ENCODE assay signal across 26 mouse cellular contexts in the genomic region with DNA sequence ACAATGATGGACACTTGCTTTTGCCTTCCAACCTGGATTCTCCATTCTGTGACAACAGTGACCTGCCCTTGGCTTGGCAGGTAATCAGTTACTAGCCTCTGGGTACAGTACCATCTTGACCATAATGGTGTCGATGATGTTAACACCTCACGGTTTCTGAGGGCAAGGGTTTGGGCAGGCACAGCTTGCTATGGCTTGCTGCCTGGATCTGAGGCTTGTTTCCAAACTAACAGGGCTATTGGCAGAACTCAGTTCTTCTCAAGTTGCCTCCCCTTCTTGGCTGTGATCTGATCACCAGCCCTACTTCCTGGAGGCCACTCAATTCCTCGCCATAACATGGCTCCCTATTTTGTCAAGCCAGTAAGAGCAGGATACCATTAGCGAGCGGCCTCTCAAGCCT.
DNase-seq lines count a peak whose midpoint lies in the region; ATAC-seq and TF ChIP-seq lines count a peak whose summit lies in the region.
"Had no signal": no experiment of that assay in that cellular context is flagged by ENCODE, and none has a peak within 500 bp of the region (broad histone marks: within the 10 kb centered on the region; RNA-seq: fewer than 3 reads in every experiment).

No protein-coding gene starts in this region.

- no peaks in the 10 kb centered on the region for H3K27me3 ChIP-seq in liver, adult 2 months (ENCODE audit: control insufficient read depth, insufficient read depth, low read length)
- no peaks in the 10 kb centered on the region for H3K27me3 ChIP-seq in liver, embryonic 12.5 days (replicated peaks)
- H3K27me3 ChIP-seq in forebrain, embryonic 13.5 days: no peaks in the 10 kb centered on the region
- H3K27me3 ChIP-seq: CH12.LX; heart, embryonic 13.5 days; liver, embryonic 15.5 days; lung, embryonic 15.5 days; midbrain, embryonic 15.5 days; stomach, embryonic 15.5 days had no signal

- H3K36me3 ChIP-seq in liver, adult 2 months (ENCODE audit: control insufficient read depth, insufficient read depth, low read length): no peaks in the 10 kb centered on the region
- no peaks in the 10 kb centered on the region for H3K36me3 ChIP-seq in liver, embryonic 12.5 days
- H3K36me3 ChIP-seq in forebrain, embryonic 13.5 days (ENCODE audit: poor library complexity, severe bottlenecking): no peaks in the 10 kb centered on the region
- H3K36me3 ChIP-seq: embryonic facial prominence, embryonic 10.5 days; forebrain, embryonic 10.5 days; G1E; heart, embryonic 13.5 days; liver, embryonic 15.5 days; lung, embryonic 15.5 days; midbrain, embryonic 15.5 days; stomach, embryonic 15.5 days had no signal

- no peak overlapping the region for H3K4me2 ChIP-seq in liver, embryonic 12.5 days
- no peak overlapping the region for H3K4me2 ChIP-seq in forebrain, embryonic 13.5 days
- H3K4me2 ChIP-seq: heart, embryonic 13.5 days; liver, embryonic 15.5 days; lung, embryonic 15.5 days; midbrain, embryonic 15.5 days; stomach, embryonic 15.5 days had no signal

- no peak for ATAC-seq in liver, embryonic 12.5 days
- ATAC-seq in forebrain, embryonic 13.5 days: no peak
- ATAC-seq: hindbrain, postnatal 0 days; intestine, embryonic 16.5 days; midbrain, embryonic 15.5 days had no signal

- peak; percentile 68 to 73 for DNase-seq in cerebellum, postnatal 14 days
- DNase-seq in cerebellum, adult 9-11 months: no peak
- DNase-seq in liver, adult 2 months (ENCODE audit: extremely low read depth, low read depth, low spot score): peak; percentile 38
- peak; percentile 50 to 65 for DNase-seq in gastrocnemius, adult 8-10 months (ENCODE audit: low spot score in 2 of 2)
- no peak for DNase-seq in kidney, postnatal 4 days
- DNase-seq: B cell, adult 2 months; cerebellum, adult 11-12 months; heart, postnatal 14 days; kidney, adult 9 months; kidney, postnatal 14 days; layer of hippocampus, postnatal 36 days; thymus, postnatal 36 days had no signal

- H3K9me3 ChIP-seq in liver, embryonic 12.5 days (replicated peaks): no peaks in the 10 kb centered on the region
- no peaks in the 10 kb centered on the region for H3K9me3 ChIP-seq in forebrain, embryonic 13.5 days (replicated peaks)
- H3K9me3 ChIP-seq: embryonic facial prominence, embryonic 10.5 days; forebrain, embryonic 10.5 days; heart, embryonic 13.5 days; liver, embryonic 15.5 days; lung, embryonic 15.5 days; midbrain, embryonic 15.5 days; stomach, embryonic 15.5 days had no signal

- H3K4me3 ChIP-seq in liver, adult 2 months (ENCODE audit: insufficient read depth, low read depth, low read length): no peak overlapping the region
- H3K4me3 ChIP-seq in liver, embryonic 12.5 days: no peak overlapping the region
- H3K4me3 ChIP-seq in forebrain, embryonic 13.5 days: no peak overlapping the region
- H3K4me3 ChIP-seq: embryonic facial prominence, embryonic 10.5 days; forebrain, embryonic 10.5 days; heart, embryonic 13.5 days; liver, embryonic 15.5 days; lung, embryonic 15.5 days; midbrain, embryonic 15.5 days; stomach, embryonic 15.5 days had no signal

- WGBS in liver, adult 2 months: 56% methylated on average over 5 of the region's 5 CpGs
- WGBS in liver, embryonic 12.5 days (ENCODE audit: insufficient replicate concordance): 78% methylated on average over 5 of the region's 5 CpGs
- WGBS in forebrain, embryonic 13.5 days: 91% methylated on average over 5 of the region's 5 CpGs

- no peaks in the 10 kb centered on the region for H3K79me2 ChIP-seq in liver, adult 2 months (ENCODE audit: control insufficient read depth, insufficient read depth, low read length)

- H3K4me1 ChIP-seq in liver, adult 2 months (ENCODE audit: control insufficient read depth, insufficient read depth, low read length): no peaks in the 10 kb centered on the region; the same call in 1 of the 2 replicates
- no peaks in the 10 kb centered on the region for H3K4me1 ChIP-seq in liver, embryonic 12.5 days
- H3K4me1 ChIP-seq in forebrain, embryonic 13.5 days: peaks cover 7% of the 10 kb centered on the region
- H3K4me1 ChIP-seq: lung, embryonic 15.5 days had no signal

- no peak overlapping the region for H3K9ac ChIP-seq in liver, adult 2 months (ENCODE audit: low read depth, low read length)
- no peak overlapping the region for H3K9ac ChIP-seq in liver, embryonic 12.5 days
- no peak overlapping the region for H3K9ac ChIP-seq in forebrain, embryonic 13.5 days
- H3K9ac ChIP-seq: heart, embryonic 13.5 days; liver, embryonic 15.5 days; lung, embryonic 15.5 days; midbrain, embryonic 15.5 days; stomach, embryonic 15.5 days had no signal

- no peak for TF ChIP-seq POLR2A in liver, adult 2 months (IDR thresholded peaks at IDR 0.05; ENCODE audit: extremely low read depth, insufficient read depth, low read length)

- no peak overlapping the region for H3K27ac ChIP-seq in liver, adult 2 months (replicated peaks; ENCODE audit: insufficient read depth, low read depth, low read length)
- H3K27ac ChIP-seq in liver, embryonic 12.5 days: no peak overlapping the region
- no peak overlapping the region for H3K27ac ChIP-seq in forebrain, embryonic 13.5 days
- H3K27ac ChIP-seq: embryonic facial prominence, embryonic 10.5 days; forebrain, embryonic 10.5 days; heart, embryonic 13.5 days; hindbrain, postnatal 0 days; liver, embryonic 15.5 days; lung, embryonic 15.5 days; macrophage; midbrain, embryonic 15.5 days; stomach, embryonic 15.5 days had no signal

- TF ChIP-seq CTCF in liver, adult 2 months (IDR thresholded peaks at IDR 0.05; ENCODE audit: low read depth, low read length): no peak

Comparison
In these comparisons a context has a peak if more than half of its experiments do, and no peak if none do; other contexts are left out.
1. DNase-seq: peak in cerebellum, postnatal 14 days (2 of 2), liver, adult 2 months (single experiment) and gastrocnemius, adult 8-10 months (2 of 2); none in cerebellum, adult 9-11 months (single experiment) and kidney, postnatal 4 days (0 of 2).